Mouse (Mus musculus) frontal cortex, postnatal 36 days (tissue): ENCODE measurements around the gene Slc34a2.

ENCODE experiments used
- DNase-seq, 2 experiments: peaks; one replicate each; pipeline ENCODE4 v3.0.0; 2022; ENCODE audit warnings: low spot score in 2 of 2

Gene Slc34a2

DNA sequence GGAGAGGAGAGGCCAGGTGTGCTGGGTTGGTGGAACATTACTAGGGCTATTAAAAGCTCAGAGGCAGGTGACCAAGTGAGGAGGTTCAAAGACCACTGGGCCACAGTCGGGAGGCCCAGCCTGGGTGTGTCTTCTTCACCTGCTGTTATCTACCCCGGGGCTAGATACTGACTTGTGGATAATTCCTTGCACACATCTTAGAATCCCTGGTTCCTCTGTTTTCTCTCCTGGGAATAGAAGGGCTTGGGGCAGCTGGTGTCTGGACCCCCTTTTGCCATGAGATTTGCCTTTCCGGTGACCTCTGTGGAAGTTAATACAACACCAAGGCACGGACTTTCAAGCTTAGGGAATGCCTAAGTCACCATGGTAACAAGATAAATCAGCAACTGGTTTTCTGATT lies 72.3 kb downstream of the Slc34a2 start:
- DNase-seq: no peak

GRCm38 (mm10) chr5:53111036-53111435 lies 73.2 kb downstream of the Slc34a2 start:
- no peak for DNase-seq

GRCm38 (mm10) chr5:53112942-53113341 lies 75.1 kb downstream of the Slc34a2 start:
- no peak for DNase-seq

GRCm38 (mm10) chr5:53114616-53115267 lies 76.9 kb downstream of the Slc34a2 start:
- no peak for DNase-seq

GRCm38 (mm10) chr5:53118212-53118611 lies 80.3 kb downstream of the Slc34a2 start:
- no peak for DNase-seq

DNA sequence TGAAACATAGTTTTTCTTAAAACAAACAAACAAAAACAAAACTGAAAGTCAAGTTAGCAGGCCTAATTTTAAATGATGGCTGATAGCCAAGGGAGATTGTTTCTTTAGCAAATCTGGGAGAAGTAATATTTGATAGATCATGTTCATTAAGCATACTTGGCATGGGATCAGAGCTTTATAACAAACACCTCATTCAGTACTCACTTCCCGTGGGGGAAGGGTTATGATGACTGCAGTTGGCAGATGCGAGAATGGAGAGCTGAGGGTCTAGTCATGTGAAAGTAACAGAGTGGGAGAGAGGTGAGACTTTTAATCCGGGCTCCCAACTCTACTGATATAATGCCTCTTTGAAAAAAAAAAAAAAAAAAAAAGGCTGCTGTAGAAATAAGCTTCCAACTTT lies 81.8 kb downstream of the Slc34a2 start:
- no peak for DNase-seq
